In genomic region chr2:152923621-152924020, GRCm38 (mm10) we compare ENCODE assay signal across 16 mouse cellular contexts. TPM values are rescaled to one million over a fixed set of nuclear protein-coding genes. Genes with fewer than 3 reads are reported as not detected.
A peak's percentile ranks its signal among the peaks of the same experiment; 100 is the strongest.
DNase-seq lines count a peak whose midpoint lies in the region; ATAC-seq lines count a peak whose summit lies in the region.
"Had no signal": no experiment of that assay in that cellular context is flagged by ENCODE, and none has a peak within 500 bp of the region (broad histone marks: within the 10 kb centered on the region; RNA-seq: fewer than 3 reads in every experiment).

No protein-coding gene starts in this region.

- H3K27ac ChIP-seq in heart, embryonic 10.5 days: 0 out of 2 replicates have a peak overlapping the region, but pooled peaks have one; percentile 48
- no peak overlapping the region for H3K27ac ChIP-seq in heart, embryonic 12.5 days (ENCODE audit: poor library complexity, severe bottlenecking)
- peak overlapping the region; percentile 94 for H3K27ac ChIP-seq in limb, embryonic 10.5 days
- H3K27ac ChIP-seq: limb, embryonic 15.5 days; macrophage; midbrain, embryonic 15.5 days; neural tube, embryonic 12.5 days; stomach, postnatal 0 days had no signal

- H3K4me3 ChIP-seq in heart, embryonic 10.5 days: no peak overlapping the region
- H3K4me3 ChIP-seq in heart, embryonic 12.5 days: no peak overlapping the region
- no peak overlapping the region for H3K4me3 ChIP-seq in limb, embryonic 10.5 days
- H3K4me3 ChIP-seq: limb, embryonic 15.5 days; midbrain, embryonic 15.5 days; neural tube, embryonic 12.5 days had no signal

- no peak for ATAC-seq in heart, embryonic 12.5 days (ENCODE audit: insufficient number of reproducible peaks, low FRiP score)
- ATAC-seq: midbrain, embryonic 15.5 days had no signal

- H3K27me3 ChIP-seq in heart, embryonic 10.5 days (ENCODE audit: insufficient read depth, poor library complexity, severe bottlenecking): peaks cover 33% of the 10 kb centered on the region; the same call in 1 of the 2 replicates
- no peaks in the 10 kb centered on the region for H3K27me3 ChIP-seq in heart, embryonic 12.5 days (replicated peaks)
- no peaks in the 10 kb centered on the region for H3K27me3 ChIP-seq in limb, embryonic 10.5 days (ENCODE audit: low read depth, poor library complexity, severe bottlenecking)
- H3K27me3 ChIP-seq: limb, embryonic 15.5 days; midbrain, embryonic 15.5 days; neural tube, embryonic 12.5 days had no signal

- no peaks in the 10 kb centered on the region for H3K9me3 ChIP-seq in heart, embryonic 10.5 days
- H3K9me3 ChIP-seq in heart, embryonic 12.5 days (replicated peaks): no peaks in the 10 kb centered on the region
- no peaks in the 10 kb centered on the region for H3K9me3 ChIP-seq in limb, embryonic 10.5 days (replicated peaks)
- H3K9me3 ChIP-seq: limb, embryonic 15.5 days; midbrain, embryonic 15.5 days; neural tube, embryonic 12.5 days had no signal

- H3K4me2 ChIP-seq in heart, embryonic 12.5 days: no peak overlapping the region
- H3K4me2 ChIP-seq: limb, embryonic 15.5 days; midbrain, embryonic 15.5 days; neural tube, embryonic 12.5 days had no signal

- WGBS in heart, embryonic 10.5 days: 79% methylated on average over 3 of the region's 3 CpGs
- 67% methylated on average over 3 of the region's 3 CpGs for WGBS in heart, embryonic 12.5 days
- WGBS in limb, embryonic 10.5 days: 86% methylated on average over 3 of the region's 3 CpGs

- no peak overlapping the region for H3K9ac ChIP-seq in heart, embryonic 12.5 days
- H3K9ac ChIP-seq: limb, embryonic 15.5 days; midbrain, embryonic 15.5 days; neural tube, embryonic 12.5 days had no signal

- DNase-seq in heart, embryonic 10.5 days (ENCODE audit: low spot score): no peak
- peak; percentile 75 for DNase-seq in brain, adult 2 months (ENCODE audit: low read depth, low spot score)
- DNase-seq in cerebellum, adult 8-10 months: peak; percentile 51
- no peak for DNase-seq in limb, embryonic 10.5 days (ENCODE audit: low spot score)
- DNase-seq in spleen, adult 18-20 months: no peak
- DNase-seq in urinary bladder, adult 18-20 months (ENCODE audit: low spot score in 2 of 2): no peak
- DNase-seq: gastrocnemius, postnatal 25 days; lung, adult 2 months; thymus, postnatal 4 days had no signal

- peaks cover 61% of the 10 kb centered on the region for H3K4me1 ChIP-seq in heart, embryonic 10.5 days
- H3K4me1 ChIP-seq in heart, embryonic 12.5 days (replicated peaks): peaks cover 49% of the 10 kb centered on the region
- peaks cover 75% of the 10 kb centered on the region for H3K4me1 ChIP-seq in limb, embryonic 10.5 days
- H3K4me1 ChIP-seq: midbrain, embryonic 15.5 days had no signal

- no peaks in the 10 kb centered on the region for H3K36me3 ChIP-seq in heart, embryonic 10.5 days
- no peaks in the 10 kb centered on the region for H3K36me3 ChIP-seq in heart, embryonic 12.5 days
- no peaks in the 10 kb centered on the region for H3K36me3 ChIP-seq in limb, embryonic 10.5 days
- H3K36me3 ChIP-seq: limb, embryonic 15.5 days; midbrain, embryonic 15.5 days; neural tube, embryonic 12.5 days had no signal

RNA-seq across cellular contexts. Expression of gene Foxs1, which starts 9.4 kb away (rescaled TPM):
- polyA plus RNA-seq in heart, embryonic 10.5 days (2016; fragmentation: Nextera tagmentation; extraction: Ambion mirVana): 0.21 and 0.36 TPM in 2 replicates
- polyA plus RNA-seq in heart, embryonic 12.5 days (2016; fragmentation: Nextera tagmentation; extraction: Ambion mirVana): 0.86 and 1.1 TPM in 2 replicates
- 0.26 and 0.64 TPM in 2 replicates for polyA plus RNA-seq in limb, embryonic 10.5 days (2016; fragmentation: Nextera tagmentation; extraction: Ambion mirVana)
- polyA plus RNA-seq: macrophage had no signal

RNA-seq across cellular contexts. Expression of gene Mylk2, which starts 12.5 kb away (rescaled TPM):
- polyA plus RNA-seq in heart, embryonic 10.5 days (2016; fragmentation: Nextera tagmentation; extraction: Ambion mirVana): 0.05 and 0.07 TPM in 2 replicates
- 0.05 and 0.12 TPM in 2 replicates for polyA plus RNA-seq in heart, embryonic 12.5 days (2016; fragmentation: Nextera tagmentation; extraction: Ambion mirVana)
- polyA plus RNA-seq in limb, embryonic 10.5 days (2016; fragmentation: Nextera tagmentation; extraction: Ambion mirVana): not detected in 2 replicates
- polyA plus RNA-seq: cortical plate, adult 2 months; macrophage; midbrain, embryonic 15.5 days; neural tube, embryonic 12.5 days had no signal

RNA-seq across cellular contexts. Expression of gene Dusp15, which starts 27.9 kb away (rescaled TPM):
- 0.04 TPM in 2 replicates for polyA plus RNA-seq in heart, embryonic 10.5 days (2016; fragmentation: Nextera tagmentation; extraction: Ambion mirVana)
- 0.10 TPM in 1 of 2 replicates, not detected in the other for polyA plus RNA-seq in heart, embryonic 12.5 days (2016; fragmentation: Nextera tagmentation; extraction: Ambion mirVana)
- 0.58 and 0.68 TPM in 2 replicates for polyA plus RNA-seq in limb, embryonic 10.5 days (2016; fragmentation: Nextera tagmentation; extraction: Ambion mirVana)
- polyA plus RNA-seq: macrophage had no signal

RNA-seq across cellular contexts. Expression of gene Ttll9, which starts 38.7 kb away (rescaled TPM):
- 0.47 and 0.85 TPM in 2 replicates for polyA plus RNA-seq in heart, embryonic 10.5 days (2016; fragmentation: Nextera tagmentation; extraction: Ambion mirVana)
- 0.24 and 0.38 TPM in 2 replicates for polyA plus RNA-seq in heart, embryonic 12.5 days (2016; fragmentation: Nextera tagmentation; extraction: Ambion mirVana)
- polyA plus RNA-seq in limb, embryonic 10.5 days (2016; fragmentation: Nextera tagmentation; extraction: Ambion mirVana): 0.53 and 1.7 TPM in 2 replicates
- polyA plus RNA-seq: macrophage; stomach, postnatal 0 days had no signal

Comparison
In these comparisons a context has a peak if more than half of its experiments do, and no peak if none do; other contexts are left out.
1. DNase-seq: peak in brain, adult 2 months (single experiment) and cerebellum, adult 8-10 months (single experiment); none in heart, embryonic 10.5 days (single experiment), limb, embryonic 10.5 days (single experiment), spleen, adult 18-20 months (0 of 2) and urinary bladder, adult 18-20 months (0 of 2).